Mouse (Mus musculus) lung, embryonic 15.5 days (tissue): ENCODE results near the gene Ercc6. TPM values are rescaled to one million over a fixed set of nuclear protein-coding genes. Genes with fewer than 3 reads are reported as not detected.
A peak's percentile ranks its signal among the peaks of the same experiment; 100 is the strongest.

Experiments
- ATAC-seq: fragments of 200-750 bp; cut with Nextera tagmentation; 2 replicates; pipeline ENCODE4 v1.8.0; 2017; ENCODE audit warnings: moderate number of reproducible peaks, borderline replicate concordance; ENCODE audit not compliant: low FRiP score, low TSS enrichment; ENCODE audit errors: extremely low read depth
- H3K27ac ChIP-seq: fragments of 300-500 bp; sonication (generic); 2 replicates; pipeline ENCODE4 v1.5.1; 2015; ENCODE audit warnings: moderate library complexity, mild to moderate bottlenecking, inconsistent platforms
- H3K27me3 ChIP-seq: fragments of 300-500 bp; sonication (generic); 2 replicates; pipeline ENCODE4 v1.6.1; 2015; ENCODE audit warnings: inconsistent platforms
- H3K36me3 ChIP-seq: fragments of 300-500 bp; sonication (generic); 2 replicates; pipeline ENCODE4 v1.6.1; 2015; ENCODE audit warnings: inconsistent platforms
- H3K4me1 ChIP-seq: fragments of 300-500 bp; sonication (generic); 2 replicates; pipeline ENCODE4 v1.6.1; 2015; ENCODE audit warnings: inconsistent platforms
- H3K4me2 ChIP-seq: fragments of 300-500 bp; sonication (generic); 2 replicates; pipeline ENCODE4 v1.6.1; 2015; ENCODE audit warnings: inconsistent platforms, mild to moderate bottlenecking, moderate library complexity
- H3K4me3 ChIP-seq: fragments of 300-500 bp; sonication (generic); 2 replicates; pipeline ENCODE4 v1.5.1; 2015; ENCODE audit warnings: mild to moderate bottlenecking, inconsistent platforms
- H3K9ac ChIP-seq: fragments of 300-500 bp; sonication (generic); 2 replicates; pipeline ENCODE4 v1.6.1; 2015; ENCODE audit warnings: inconsistent platforms
- H3K9me3 ChIP-seq: fragments of 300-500 bp; sonication (generic); 2 replicates; pipeline ENCODE4 v1.6.1; 2016; ENCODE audit warnings: inconsistent platforms
- WGBS: fragments of 180-500 bp; shearing (Covaris S2); methylation state at CpG from one replicate; pipeline ENCODE4 v1.1.7; 2015; 5-methylcytosine and 5-hydroxymethylcytosine counted together
- polyA plus RNA-seq: library from polyadenylated mRNA; unstranded; fragments of >200 nt; fragmentation: Nextera tagmentation; extraction: Ambion mirVana; gene quantifications from 2 replicates; pipeline ENCODE4 v1.2.1, GENCODE M21; 2015

Ercc6 gene
- polyA plus RNA-seq, 1 experiment from 2014 or later, result 21.0 TPM

- Histone ChIP-seq H3K9me3 (no peaks in the 10 kb centered on the region), H3K36me3 (no peaks in the 10 kb centered on the region), H3K27ac (no peak overlapping the region), H3K9ac (no peak overlapping the region), H3K4me2 (no peak overlapping the region), H3K27me3 (no peaks in the 10 kb centered on the region; the same call in 1 of the 2 replicates), H3K4me1 (no peaks in the 10 kb centered on the region), H3K4me3 (no peak overlapping the region)
- 32% methylated on average over 2 of the region's 2 CpGs for WGBS
- no peak for ATAC-seq
Measured at GRCm38 (mm10) chr14:32627271-32627670, 114.0 kb downstream of the Ercc6 start.

- H3K9me3 ChIP-seq, result no peaks in the 10 kb centered on the region
Measured at GRCm38 (mm10) chr14:32628584-32628983, 115.3 kb downstream of the Ercc6 start.

More at GRCm38 (mm10) chr14:32628584-32628983, 115.3 kb downstream of the Ercc6 start:
- no peaks in the 10 kb centered on the region for H3K36me3 ChIP-seq
- no peak overlapping the region for H3K9ac ChIP-seq
- H3K4me1 ChIP-seq, result no peaks in the 10 kb centered on the region
- no peak overlapping the region for H3K27ac ChIP-seq
- peak overlapping the region; percentile 23; the same call in 1 of the 2 replicates for H3K4me2 ChIP-seq
- no peak overlapping the region for H3K4me3 ChIP-seq
- 37% methylated on average over 10 of the region's 10 CpGs for WGBS
- H3K27me3 ChIP-seq, result no peaks in the 10 kb centered on the region
- no peak for ATAC-seq

Other genes starting within 250 kb of the Ercc6 start
- gene Ogdhl, start 191.5 kb upstream of the Ercc6 start, polyA plus RNA-seq, result 10.1 and 10.3 TPM in 2 replicates
- 0.41 TPM in 1 of 2 replicates, not detected in the other for gene 1700024G13Rik, start 125.1 kb upstream of the Ercc6 start, polyA plus RNA-seq
- 0.34 and 1.4 TPM in 2 replicates for gene Slc18a3, start 48.7 kb upstream of the Ercc6 start, polyA plus RNA-seq
- 0.11 TPM in 1 of 2 replicates, not detected in the other for gene Chat, start 47.5 kb upstream of the Ercc6 start, polyA plus RNA-seq
- 0.10 and 0.25 TPM in 2 replicates for gene Prrxl1, start 85.9 kb downstream of the Ercc6 start, polyA plus RNA-seq
- 0.14 and 0.19 TPM in 2 replicates for gene 3425401B19Rik, start 171.8 kb downstream of the Ercc6 start, polyA plus RNA-seq